Mouse (Mus musculus) spleen, adult 10 weeks (tissue): ENCODE results near the gene Olfr434. TPM values are rescaled to one million over a fixed set of nuclear protein-coding genes. Genes with fewer than 3 reads are reported as not detected.

Experiments used
- polyA plus RNA-seq: library from polyadenylated mRNA; stranded (reverse); fragments of 350-450 nt; fragmentation: Illumina TruSeq; extraction: RNeasy Lipid Tissue Mini Kit (QIAGEN cat#74804); gene quantifications from one replicate; pipeline ENCODE4 v1.2.3, GENCODE M21; 2015; ENCODE audit warnings: low replicate concordance; ENCODE audit not compliant: insufficient read depth

The Olfr434 gene
- not detected for polyA plus RNA-seq

GRCm38 (mm10) chr6:43212873-43213272, at the start of gene Olfr434:
Gene Olfr434, plus strand, starts transcription at chr6:43213021.

GRCm38 (mm10) chr6:43171840-43172239, 41.0 kb upstream of the Olfr434 start, which contains the start of gene Olfr13:
Gene Olfr13, plus strand, starts transcription at chr6:43172140.

GRCm38 (mm10) chr6:43196781-43197180, 16.0 kb upstream of the Olfr434 start, which contains the start of gene Olfr435:
Gene Olfr435, plus strand, starts transcription at chr6:43197146.

GRCm38 (mm10) chr6:43231255-43231654, 18.4 kb downstream of the Olfr434 start, which contains the start of gene Olfr47:
Gene Olfr47, plus strand, starts transcription at chr6:43231529.

GRCm38 (mm10) chr6:43265363-43266041, 52.7 kb downstream of the Olfr434 start, which contains the start of gene Arhgef5:
Gene Arhgef5, plus strand, starts transcription at chr6:43265582.

Other genes with a start within 250 kb of the Olfr434 start
- not detected for gene Olfr441, start 106.7 kb upstream of the Olfr434 start, polyA plus RNA-seq
- gene Olfr237-ps1, start 66.5 kb upstream of the Olfr434 start, polyA plus RNA-seq = not detected
- not detected for gene Olfr437, start 49.7 kb upstream of the Olfr434 start, polyA plus RNA-seq
- gene Olfr13, start 40.9 kb upstream of the Olfr434 start, polyA plus RNA-seq = not detected
- not detected for gene Olfr435, start 15.9 kb upstream of the Olfr434 start, polyA plus RNA-seq
- not detected for gene Olfr47, start 18.5 kb downstream of the Olfr434 start, polyA plus RNA-seq
- 7.3 TPM for gene Arhgef5, start 52.6 kb downstream of the Olfr434 start, polyA plus RNA-seq
- not detected for gene Nobox, start 96.5 kb downstream of the Olfr434 start, polyA plus RNA-seq